ENCODE assay signal across 32 mouse cellular contexts in genomic region chr12:87018756-87019155, GRCm38 (mm10). TPM values are rescaled to one million over a fixed set of nuclear protein-coding genes. Genes with fewer than 3 reads are reported as not detected.
DNase-seq lines count a peak whose midpoint lies in the region; ATAC-seq lines count a peak whose summit lies in the region.
"Had no signal": no experiment of that assay in that cellular context is flagged by ENCODE, and none has a peak within 500 bp of the region (broad histone marks: within the 10 kb centered on the region; RNA-seq: fewer than 3 reads in every experiment).

No protein-coding gene starts in this region.

- ATAC-seq in forebrain, embryonic 11.5 days (replicated peaks; ENCODE audit: low FRiP score), result no peak
- no peak for ATAC-seq in forebrain, embryonic 15.5 days (replicated peaks)
- ATAC-seq in midbrain, embryonic 11.5 days (ENCODE audit: low FRiP score), result no peak
- ATAC-seq: forebrain, embryonic 13.5 days; inflammation-experienced regulatory T-cells, adult 6 months; midbrain, embryonic 13.5 days had no signal

- no peak overlapping the region for H3K27ac ChIP-seq in forebrain, embryonic 11.5 days (ENCODE audit: low read depth, low read length)
- no peak overlapping the region for H3K27ac ChIP-seq in forebrain, embryonic 15.5 days (replicated peaks)
- no peak overlapping the region for H3K27ac ChIP-seq in midbrain, embryonic 11.5 days (ENCODE audit: low read depth, low read length)
- H3K27ac ChIP-seq in midbrain, embryonic 10.5 days (replicated peaks), result no peak overlapping the region
- H3K27ac ChIP-seq: forebrain, embryonic 13.5 days; heart, embryonic 13.5 days; hindbrain, embryonic 15.5 days; limb, embryonic 12.5 days; liver, embryonic 15.5 days; lung, embryonic 15.5 days; midbrain, embryonic 13.5 days; neural tube, embryonic 13.5 days; stomach, postnatal 0 days had no signal

- no peak overlapping the region for H3K9ac ChIP-seq in forebrain, embryonic 11.5 days (ENCODE audit: low read length)
- H3K9ac ChIP-seq in forebrain, embryonic 15.5 days (replicated peaks), result no peak overlapping the region
- no peak overlapping the region for H3K9ac ChIP-seq in midbrain, embryonic 11.5 days (ENCODE audit: low read length)
- H3K9ac ChIP-seq: forebrain, embryonic 13.5 days; heart, embryonic 13.5 days; hindbrain, embryonic 15.5 days; limb, embryonic 12.5 days; liver, embryonic 15.5 days; lung, embryonic 15.5 days; midbrain, embryonic 13.5 days; neural tube, embryonic 13.5 days had no signal

- H3K4me2 ChIP-seq in forebrain, embryonic 11.5 days (ENCODE audit: low read depth, low read length, severe bottlenecking), result no peak overlapping the region
- H3K4me2 ChIP-seq in forebrain, embryonic 15.5 days (replicated peaks), result no peak overlapping the region
- H3K4me2 ChIP-seq in midbrain, embryonic 11.5 days, result no peak overlapping the region
- H3K4me2 ChIP-seq: forebrain, embryonic 13.5 days; heart, embryonic 13.5 days; hindbrain, embryonic 15.5 days; limb, embryonic 12.5 days; liver, embryonic 15.5 days; lung, embryonic 15.5 days; midbrain, embryonic 13.5 days; neural tube, embryonic 13.5 days had no signal

- no peak overlapping the region for H3K4me3 ChIP-seq in forebrain, embryonic 11.5 days (ENCODE audit: low read depth, low read length)
- H3K4me3 ChIP-seq in forebrain, embryonic 15.5 days, result no peak overlapping the region
- H3K4me3 ChIP-seq in midbrain, embryonic 11.5 days (ENCODE audit: low read depth, low read length), result no peak overlapping the region
- no peak overlapping the region for H3K4me3 ChIP-seq in midbrain, embryonic 10.5 days
- H3K4me3 ChIP-seq: erythroblast, embryonic 14.5 days; forebrain, embryonic 13.5 days; heart, embryonic 13.5 days; hindbrain, embryonic 15.5 days; limb, embryonic 12.5 days; liver, embryonic 15.5 days; lung, embryonic 15.5 days; midbrain, embryonic 13.5 days; neural tube, embryonic 13.5 days had no signal

- no peaks in the 10 kb centered on the region for H3K9me3 ChIP-seq in forebrain, embryonic 11.5 days (ENCODE audit: control insufficient read depth, low read length)
- no peaks in the 10 kb centered on the region for H3K9me3 ChIP-seq in forebrain, embryonic 15.5 days
- no peaks in the 10 kb centered on the region for H3K9me3 ChIP-seq in midbrain, embryonic 11.5 days (ENCODE audit: control insufficient read depth, low read length)
- H3K9me3 ChIP-seq in midbrain, embryonic 10.5 days (replicated peaks), result no peaks in the 10 kb centered on the region
- H3K9me3 ChIP-seq: forebrain, embryonic 13.5 days; G1E; heart, embryonic 13.5 days; hindbrain, embryonic 15.5 days; limb, embryonic 12.5 days; liver, embryonic 15.5 days; lung, embryonic 15.5 days; midbrain, embryonic 13.5 days; neural tube, embryonic 13.5 days had no signal

- no peaks in the 10 kb centered on the region for H3K27me3 ChIP-seq in forebrain, embryonic 11.5 days (ENCODE audit: control insufficient read depth, insufficient read depth, low read length)
- H3K27me3 ChIP-seq in forebrain, embryonic 15.5 days, result no peaks in the 10 kb centered on the region
- H3K27me3 ChIP-seq in midbrain, embryonic 11.5 days (ENCODE audit: control insufficient read depth, insufficient read depth, low read length), result no peaks in the 10 kb centered on the region
- no peaks in the 10 kb centered on the region for H3K27me3 ChIP-seq in midbrain, embryonic 10.5 days (ENCODE audit: low read depth, poor library complexity, severe bottlenecking)
- H3K27me3 ChIP-seq: hindbrain, embryonic 15.5 days; limb, embryonic 12.5 days; lung, embryonic 15.5 days; midbrain, embryonic 13.5 days; neural tube, embryonic 13.5 days had no signal

- no peaks in the 10 kb centered on the region for H3K4me1 ChIP-seq in forebrain, embryonic 11.5 days (replicated peaks; ENCODE audit: control insufficient read depth, insufficient read depth, low read length)
- no peaks in the 10 kb centered on the region for H3K4me1 ChIP-seq in forebrain, embryonic 15.5 days
- H3K4me1 ChIP-seq in midbrain, embryonic 11.5 days (ENCODE audit: control insufficient read depth, insufficient read depth, low read length), result no peaks in the 10 kb centered on the region
- no peaks in the 10 kb centered on the region for H3K4me1 ChIP-seq in midbrain, embryonic 10.5 days
- H3K4me1 ChIP-seq: heart, embryonic 13.5 days; hindbrain, embryonic 15.5 days; limb, embryonic 12.5 days; liver, embryonic 15.5 days; lung, embryonic 15.5 days; midbrain, embryonic 13.5 days; neural tube, embryonic 13.5 days had no signal

- DNase-seq in forebrain, embryonic 11.5 days (ENCODE audit: low spot score), result peak; percentile 2
- peak; percentile 17 for DNase-seq in midbrain, embryonic 11.5 days (ENCODE audit: low spot score, missing footprints)
- no peak for DNase-seq in midbrain, embryonic 10.5 days (ENCODE audit: low spot score)
- peak; percentile 78 for DNase-seq in cerebellum, adult 9-10 months
- DNase-seq in cerebellum, postnatal 36 days, result peak; percentile 78 to 80
- no peak for DNase-seq in frontal cortex, postnatal 10 days (ENCODE audit: low spot score in 2 of 2)
- DNase-seq in frontal cortex, postnatal 25 days (ENCODE audit: low spot score in 2 of 2), result no peak
- DNase-seq: adrenal gland, postnatal 10 days; gastrocnemius, postnatal 10 days; heart, postnatal 10 days; kidney, adult 11 months; kidney, postnatal 14 days; layer of hippocampus, adult 9-11 months; lung, postnatal 36 days; right cerebral cortex, postnatal 4 days; thymus, postnatal 4 days had no signal

- 87% methylated on average over 2 of the region's 2 CpGs for WGBS in forebrain, embryonic 11.5 days
- WGBS in forebrain, embryonic 15.5 days, result 87% methylated on average over 2 of the region's 2 CpGs
- 93% methylated on average over 2 of the region's 2 CpGs for WGBS in midbrain, embryonic 11.5 days
- 91% methylated on average over 2 of the region's 2 CpGs for WGBS in midbrain, embryonic 10.5 days

- H3K36me3 ChIP-seq in forebrain, embryonic 11.5 days (ENCODE audit: control insufficient read depth, insufficient read depth, low read length), result no peaks in the 10 kb centered on the region
- H3K36me3 ChIP-seq in forebrain, embryonic 15.5 days, result no peaks in the 10 kb centered on the region
- H3K36me3 ChIP-seq in midbrain, embryonic 11.5 days (ENCODE audit: control insufficient read depth, insufficient read depth, low read length), result no peaks in the 10 kb centered on the region
- H3K36me3 ChIP-seq in midbrain, embryonic 10.5 days, result no peaks in the 10 kb centered on the region
- H3K36me3 ChIP-seq: G1E; heart, embryonic 13.5 days; hindbrain, embryonic 15.5 days; limb, embryonic 12.5 days; liver, embryonic 15.5 days; lung, embryonic 15.5 days; midbrain, embryonic 13.5 days; neural tube, embryonic 13.5 days had no signal

RNA-seq across cellular contexts. Expression of gene Tmem63c, which starts 2.4 kb away (rescaled TPM):
- polyA plus RNA-seq in forebrain, embryonic 11.5 days (2014; fragmentation: Nextera tagmentation; extraction: Ambion mirVana), result 0.25 and 0.32 TPM in 2 replicates
- polyA plus RNA-seq in forebrain, embryonic 15.5 days (2015; fragmentation: Nextera tagmentation; extraction: Ambion mirVana), result 5.7 and 7.0 TPM in 2 replicates
- polyA plus RNA-seq in midbrain, embryonic 11.5 days (2014; fragmentation: Nextera tagmentation; extraction: Ambion mirVana), result 0.64 and 0.77 TPM in 2 replicates
- 0.14 and 0.75 TPM in 2 replicates for polyA plus RNA-seq in midbrain, embryonic 10.5 days (2016; fragmentation: Nextera tagmentation; extraction: Ambion mirVana)
- polyA plus RNA-seq: erythroblast, embryonic 14.5 days; G1E; heart, embryonic 13.5 days; limb, embryonic 12.5 days; liver, adult 2 months; liver, embryonic 15.5 days had no signal

RNA-seq across cellular contexts. Expression of gene Zdhhc22, which starts 28.5 kb away (rescaled TPM):
- polyA plus RNA-seq in forebrain, embryonic 11.5 days (2014; fragmentation: Nextera tagmentation; extraction: Ambion mirVana), result 0.15 and 0.17 TPM in 2 replicates
- polyA plus RNA-seq in forebrain, embryonic 15.5 days (2015; fragmentation: Nextera tagmentation; extraction: Ambion mirVana), result 6.6 and 7.1 TPM in 2 replicates
- 0.41 and 0.51 TPM in 2 replicates for polyA plus RNA-seq in midbrain, embryonic 11.5 days (2014; fragmentation: Nextera tagmentation; extraction: Ambion mirVana)
- polyA plus RNA-seq in midbrain, embryonic 10.5 days (2016; fragmentation: Nextera tagmentation; extraction: Ambion mirVana), result 0.15 and 0.24 TPM in 2 replicates
- polyA plus RNA-seq: erythroblast, embryonic 14.5 days; G1E; kidney, embryonic 14.5 days; liver, adult 2 months; spleen, adult 2 months had no signal

Comparison
In these comparisons a context has a peak if more than half of its experiments do, and no peak if none do; other contexts are left out.
1. DNase-seq: peak in forebrain, embryonic 11.5 days (single experiment), midbrain, embryonic 11.5 days (single experiment), cerebellum, adult 9-10 months (single experiment) and cerebellum, postnatal 36 days (2 of 2); none in midbrain, embryonic 10.5 days (single experiment), frontal cortex, postnatal 10 days (0 of 2) and frontal cortex, postnatal 25 days (0 of 2).